Mouse (Mus musculus) T-cell, adult 2 months (primary cell): ENCODE measurements at regions not wholly inside any gene's neighbourhood (a gene's known extent, or its start where the extent isn't known, plus 50 kb on each side); places are given as distances from the start of the nearest gene placed in this dataset.

Experiments
- DNase-seq: peaks from one replicate; pipeline ENCODE4 v3.0.0; 2022; ENCODE audit warnings: low spot score

- DNase-seq, result no peak
These were observed 54.7 kb upstream of the Pappa2 start for GRCm38 (mm10) chr1:159034952-159035351.

GRCm38 (mm10) chr1:159036371-159036770, 56.1 kb upstream of the Pappa2 start:
- no peak for DNase-seq

- no peak for DNase-seq
These were observed 65.6 kb upstream of the Pappa2 start for GRCm38 (mm10) chr1:159045870-159046385.

GRCm38 (mm10) chr1:159065024-159065423, 84.7 kb upstream of the Pappa2 start:
- no peak for DNase-seq

GRCm38 (mm10) chr1:159099205-159099604, 118.9 kb upstream of the Pappa2 start:
- no peak for DNase-seq

GRCm38 (mm10) chr1:159122201-159122600, 109.9 kb upstream of the Cop1 start:
- DNase-seq, result no peak

GRCm38 (mm10) chr1:159124874-159125273, 107.2 kb upstream of the Cop1 start:
- DNase-seq, result no peak

- peak; percentile 1 for DNase-seq
These were observed 96.8 kb upstream of the Cop1 start for GRCm38 (mm10) chr1:159135301-159135700.

GRCm38 (mm10) chr1:159147788-159148497, 84.2 kb upstream of the Cop1 start:
- no peak for DNase-seq

- DNase-seq, result no peak
These were observed 83.5 kb upstream of the Cop1 start for GRCm38 (mm10) chr1:159148498-159149187.

- DNase-seq, result no peak
These were observed 82.9 kb upstream of the Cop1 start for GRCm38 (mm10) chr1:159149207-159149606.

GRCm38 (mm10) chr1:159149721-159150120, 82.4 kb upstream of the Cop1 start:
- DNase-seq, result no peak

GRCm38 (mm10) chr1:159150351-159150750, 81.8 kb upstream of the Cop1 start:
- no peak for DNase-seq

GRCm38 (mm10) chr1:159156428-159156827, 75.7 kb upstream of the Cop1 start:
- DNase-seq, result no peak

GRCm38 (mm10) chr1:159160035-159160960, 71.8 kb upstream of the Cop1 start:
- DNase-seq, result no peak

- no peak for DNase-seq
These were observed 68.8 kb upstream of the Cop1 start for GRCm38 (mm10) chr1:159163113-159163885.

- no peak for DNase-seq
These were observed 50.1 kb upstream of the Cop1 start for GRCm38 (mm10) chr1:159182031-159182430.
